Mouse (Mus musculus): ENCODE measurements at regions not wholly inside any gene's neighbourhood (a gene's known extent, or its start where the extent isn't known, plus 50 kb on each side); places are given as distances from the start of the nearest gene placed in this dataset.

DNA sequence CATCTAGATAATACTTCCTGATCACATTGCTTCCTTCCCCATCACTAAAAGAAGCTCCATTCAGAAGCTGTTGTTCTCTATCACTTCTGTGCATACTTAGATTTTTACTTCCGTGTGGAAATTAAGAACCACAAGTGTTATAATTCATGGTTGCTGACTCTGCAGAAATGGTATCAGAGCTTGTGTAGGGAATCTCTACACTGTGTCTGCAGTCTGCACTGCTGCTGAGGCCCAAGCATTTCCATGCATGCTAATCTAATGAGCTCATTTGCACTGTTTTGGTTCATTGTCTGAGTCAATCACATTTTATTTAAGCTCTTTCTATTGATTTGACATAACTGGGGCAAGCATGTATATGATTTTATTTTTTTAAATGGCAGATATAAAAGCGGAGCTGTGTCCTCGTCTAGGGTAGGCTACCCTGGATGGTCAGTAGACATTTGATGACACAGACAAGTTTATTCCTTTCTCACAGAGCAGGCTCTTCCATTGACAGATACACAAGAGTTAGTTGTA, 435.0 kb downstream of the Olfm4 start:
- intact Hi-C loops (cut with DNase I) = no loop called here
- DNase-seq (ENCODE audit: low spot score in 2 of 2) = no peak

DNA sequence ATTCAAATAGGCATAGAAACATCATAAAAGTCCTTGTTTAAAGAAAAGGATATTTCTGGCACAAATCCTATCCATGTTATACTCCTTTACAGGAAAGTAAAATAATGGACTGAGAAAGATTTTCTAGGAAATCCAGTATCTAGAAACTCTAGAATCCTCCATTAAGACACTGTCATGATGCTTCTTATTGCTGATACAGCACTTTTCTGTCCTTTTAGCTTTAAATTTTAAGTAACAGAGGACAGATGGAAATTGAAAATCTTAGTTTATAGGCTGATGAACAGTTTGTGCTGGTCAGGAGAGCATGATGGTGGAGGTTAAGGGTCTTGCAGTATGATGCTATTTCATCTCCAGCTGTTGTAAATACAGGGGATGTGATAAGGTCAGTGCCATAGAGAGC, 459.9 kb downstream of the Olfm4 start:
- no peak for DNase-seq (ENCODE audit: low spot score in 2 of 2)
- intact Hi-C loops (cut with DNase I) = no loop called here

DNA sequence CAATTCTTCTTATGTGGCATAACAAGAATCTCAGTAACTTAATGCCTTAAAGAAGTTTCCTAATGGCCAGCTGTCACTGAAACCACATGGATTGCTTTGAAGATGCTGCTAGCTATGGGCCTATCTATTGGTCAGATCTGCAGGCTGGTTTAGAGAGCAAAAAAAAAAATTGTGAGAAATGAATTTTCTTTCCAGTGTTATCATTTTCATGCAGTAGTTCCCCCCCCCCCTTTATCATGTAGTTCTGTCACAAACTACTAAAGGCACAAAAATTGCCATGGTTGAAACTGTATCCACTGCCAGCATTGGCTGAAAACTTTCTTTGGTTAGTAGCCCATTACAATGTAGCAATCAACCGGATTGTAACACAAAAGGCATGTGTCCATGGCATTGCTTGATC, 487.6 kb downstream of the Olfm4 start:
- no peak for DNase-seq (ENCODE audit: low spot score in 2 of 2)
- intact Hi-C loops (cut with DNase I) = no loop called here

DNA sequence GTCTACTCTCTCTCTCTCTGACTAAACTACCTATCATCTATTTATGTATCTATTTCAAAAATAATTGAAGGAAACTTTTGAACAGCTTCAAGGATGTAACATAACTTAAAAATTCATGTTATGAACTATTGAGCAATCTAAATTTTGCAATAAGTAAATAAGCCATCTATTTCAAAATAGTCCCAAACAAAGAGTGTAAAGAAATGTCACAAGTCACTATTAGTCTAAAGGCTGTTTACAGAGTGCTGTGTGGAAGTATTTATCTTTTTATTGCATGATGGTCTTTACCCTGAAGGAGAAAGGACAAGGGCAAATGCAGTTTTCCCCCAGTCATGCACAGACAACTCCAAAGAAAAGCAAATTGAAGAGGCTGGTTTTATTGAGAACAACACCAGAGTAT, 496.0 kb downstream of the Olfm4 start:
- intact Hi-C loops (cut with DNase I) = no loop called here
- no peak for DNase-seq (ENCODE audit: low spot score in 2 of 2)

DNA sequence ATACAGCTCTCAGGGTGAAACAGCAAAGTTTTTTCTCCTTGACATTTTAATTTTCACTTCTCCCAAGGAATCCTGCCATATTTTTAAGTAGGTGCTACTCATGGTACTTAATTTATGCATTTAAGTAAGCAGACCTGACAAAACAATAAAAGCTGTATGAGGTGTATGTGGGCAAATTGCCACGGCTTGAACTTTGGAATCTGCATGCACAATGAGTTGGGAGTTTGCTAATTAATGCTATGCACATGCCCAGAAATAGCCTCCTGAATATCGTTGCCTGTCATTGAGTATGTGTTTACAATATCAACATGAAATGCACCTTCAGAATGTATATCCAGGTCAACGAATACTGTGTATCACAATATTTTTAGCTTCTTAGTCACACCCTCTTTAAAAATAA, 498.9 kb downstream of the Olfm4 start:
- no peak for DNase-seq (ENCODE audit: low spot score in 2 of 2)
- intact Hi-C loops (cut with DNase I) = no loop called here

DNA sequence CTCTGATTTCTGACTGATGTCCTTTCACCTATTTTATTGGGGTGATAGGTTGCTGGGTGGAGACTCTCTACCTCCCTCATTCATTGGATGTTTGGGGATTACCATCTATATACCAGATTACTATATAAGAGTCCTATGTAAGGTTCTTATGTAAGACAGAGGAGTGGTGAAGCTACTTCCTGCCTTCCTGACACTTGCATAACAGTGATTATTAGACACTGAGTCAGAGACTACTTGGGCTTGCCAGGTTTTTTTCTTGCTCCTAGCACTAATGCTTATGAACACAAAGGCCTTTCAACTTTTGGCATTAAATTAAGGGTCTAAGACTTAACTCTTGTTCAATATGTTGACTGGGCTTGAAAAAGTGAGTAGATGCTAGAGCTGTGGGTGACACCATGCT, 500.4 kb downstream of the Olfm4 start:
- no peak for DNase-seq (ENCODE audit: low spot score in 2 of 2)
- intact Hi-C loops (cut with DNase I) = no loop called here

DNA sequence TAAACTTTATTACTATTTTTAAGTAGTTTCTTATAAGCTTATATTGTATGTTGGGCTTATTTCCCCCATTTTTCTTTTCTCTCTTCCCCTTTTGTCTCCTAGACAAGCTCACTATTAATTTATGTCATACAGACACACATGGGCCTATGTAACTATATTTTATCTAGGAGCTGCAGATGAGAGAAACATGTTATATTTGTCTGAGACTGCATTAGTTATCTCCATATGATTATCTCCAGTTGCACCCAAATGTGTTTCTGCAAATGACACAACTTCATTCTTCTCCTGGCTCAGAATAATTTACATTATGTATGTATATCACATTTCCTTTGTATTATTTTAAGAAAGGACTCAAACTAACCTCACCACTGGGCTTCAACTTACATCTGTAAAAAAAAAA, 501.3 kb downstream of the Olfm4 start:
- intact Hi-C loops (cut with DNase I) = no loop called here
- no peak for DNase-seq (ENCODE audit: low spot score in 2 of 2)

DNA sequence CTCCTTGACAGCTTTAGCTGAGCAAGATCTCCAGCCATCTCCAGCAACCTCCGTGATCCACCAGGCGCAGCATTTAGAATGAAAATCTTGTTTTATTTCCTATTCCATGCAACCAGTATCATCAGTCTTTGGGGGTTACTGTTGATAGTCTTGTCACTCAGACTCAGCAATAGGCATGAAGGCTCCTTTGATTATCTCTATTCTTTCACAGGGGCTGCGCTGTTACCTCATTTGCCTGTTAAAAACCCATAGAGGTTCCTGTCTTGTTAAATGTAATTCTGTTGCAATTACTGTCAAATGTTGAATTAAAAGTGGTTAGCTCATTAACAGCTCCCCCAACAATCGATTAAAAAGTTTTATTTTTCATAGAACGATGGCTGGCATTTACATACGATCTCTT, 502.7 kb downstream of the Olfm4 start:
- no peak for DNase-seq (ENCODE audit: low spot score in 2 of 2)
- intact Hi-C loops (cut with DNase I) = no loop called here

DNA sequence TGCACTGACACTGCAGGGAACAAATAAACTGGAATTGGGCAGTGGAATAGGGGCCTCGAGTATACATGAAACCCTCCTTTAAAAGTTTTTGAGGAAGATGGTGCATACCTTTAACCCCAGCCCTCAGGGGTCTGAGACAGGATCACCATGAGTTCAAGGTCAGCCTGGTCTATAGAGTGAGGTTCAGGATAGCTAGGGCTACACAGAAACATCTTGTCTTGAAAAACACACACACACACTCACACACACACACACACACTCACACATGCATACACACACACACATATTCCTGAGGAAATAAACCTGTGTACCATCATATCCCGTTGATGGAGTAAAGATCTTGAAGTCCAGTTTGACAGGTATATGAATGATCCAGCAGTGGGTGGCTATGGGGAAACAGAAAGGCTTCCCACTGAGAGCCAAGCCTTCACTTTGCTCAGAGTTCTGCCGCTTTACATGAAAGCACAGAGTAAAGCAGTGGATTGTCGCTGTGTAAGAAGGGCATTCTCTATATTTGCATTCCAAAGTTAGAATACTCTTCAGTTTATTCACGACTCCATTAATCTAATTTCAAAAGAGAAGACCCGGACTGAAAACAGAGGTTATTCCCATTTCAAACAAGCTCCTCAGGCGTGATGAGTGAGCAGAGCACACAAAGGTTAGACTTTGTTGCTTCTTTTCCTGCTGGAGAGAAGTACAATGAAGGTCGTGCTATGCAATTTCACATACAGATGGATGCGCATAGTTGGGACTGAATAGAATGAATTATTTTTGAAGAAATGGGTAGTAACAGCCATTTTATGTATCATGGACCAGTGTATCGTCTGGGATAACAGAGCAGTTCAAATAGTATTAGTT, 508.4 kb downstream of the Olfm4 start:
- intact Hi-C loops (cut with DNase I) = no loop called here
- DNase-seq (ENCODE audit: low spot score in 2 of 2) = no peak

DNA sequence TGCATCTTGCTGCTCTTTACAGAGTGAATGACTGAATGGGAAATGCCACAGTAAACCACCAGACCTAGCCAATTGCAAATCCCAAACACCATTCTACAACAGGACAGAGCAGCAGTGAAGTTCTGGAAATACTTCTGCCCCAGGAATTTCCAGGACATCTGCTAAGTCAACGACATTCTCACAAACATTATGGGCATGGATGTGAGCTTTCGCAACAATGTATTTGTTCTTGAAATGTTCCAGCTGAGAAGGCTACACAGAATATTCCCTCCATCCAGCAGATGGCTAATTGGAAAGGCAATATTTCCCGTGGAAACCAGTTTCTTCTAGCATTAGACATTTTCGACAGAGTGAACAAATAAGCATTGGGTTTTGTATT, 509.0 kb downstream of the Olfm4 start:
- intact Hi-C loops (cut with DNase I) = no loop called here
- no peak for DNase-seq (ENCODE audit: low spot score in 2 of 2)

DNA sequence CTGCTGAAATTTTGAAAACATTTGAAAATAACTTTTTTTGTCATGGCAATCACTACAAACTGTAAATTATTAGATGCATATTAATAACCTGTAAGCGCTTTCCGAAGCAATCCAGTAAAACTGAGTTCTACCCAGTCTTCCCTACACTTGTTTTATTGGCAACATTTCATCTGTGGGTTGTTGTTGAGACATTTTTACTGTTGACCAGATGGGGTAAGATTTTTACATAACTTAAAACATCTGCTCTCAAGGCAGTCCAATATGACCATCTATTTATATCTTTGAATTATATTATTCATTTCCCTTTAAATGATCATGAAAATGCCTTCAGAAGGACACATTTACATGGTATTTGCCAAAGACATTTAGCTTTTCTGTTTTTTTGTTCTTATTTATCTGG, 520.5 kb downstream of the Olfm4 start:
- intact Hi-C loops (cut with DNase I) = no loop called here
- DNase-seq (ENCODE audit: low spot score in 2 of 2) = no peak

DNA sequence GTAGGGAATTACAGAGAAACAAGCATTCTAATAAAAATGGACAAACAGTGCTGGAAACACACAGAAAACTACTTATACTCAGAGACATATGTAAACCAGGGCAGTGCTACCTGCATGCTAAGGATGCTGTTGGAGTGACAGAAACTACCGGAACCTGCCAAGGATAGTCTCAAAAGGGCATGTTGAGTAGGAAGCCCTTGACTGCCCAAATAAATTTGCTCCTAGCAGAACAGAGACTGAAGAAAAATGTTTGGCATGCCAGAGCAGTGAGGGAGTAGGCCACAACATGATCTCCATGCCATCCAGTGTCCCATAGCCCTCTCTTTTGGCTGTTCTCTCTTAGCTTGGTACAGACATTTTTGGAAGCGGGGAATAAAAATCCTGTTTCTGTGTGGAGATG, 532.7 kb downstream of the Olfm4 start:
- no peak for DNase-seq (ENCODE audit: low spot score in 2 of 2)

DNA sequence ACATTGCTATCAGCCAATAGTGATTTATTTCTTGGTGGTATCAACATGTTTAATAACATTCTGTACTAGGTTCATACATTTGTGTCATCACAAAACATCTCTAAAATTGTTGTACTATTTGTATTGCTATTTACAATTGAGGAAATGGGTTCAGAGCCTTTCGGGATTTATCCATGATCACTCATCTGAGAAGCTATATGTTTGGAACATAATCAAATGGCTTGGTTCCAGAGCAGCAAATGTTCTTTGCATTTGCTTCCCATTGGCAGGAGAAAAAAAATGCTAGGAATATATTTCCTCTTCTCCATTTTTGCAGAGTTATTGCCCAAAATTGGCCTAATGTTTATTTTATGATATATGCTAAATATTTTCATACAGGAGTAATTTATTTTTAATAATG, 537.3 kb downstream of the Olfm4 start:
- no peak for DNase-seq (ENCODE audit: low spot score in 2 of 2)
- intact Hi-C loops (cut with DNase I) = no loop called here

More for the DNA sequence above, 532.7 kb downstream of the Olfm4 start:
- intact Hi-C loops (cut with DNase I) = no loop called here

DNA sequence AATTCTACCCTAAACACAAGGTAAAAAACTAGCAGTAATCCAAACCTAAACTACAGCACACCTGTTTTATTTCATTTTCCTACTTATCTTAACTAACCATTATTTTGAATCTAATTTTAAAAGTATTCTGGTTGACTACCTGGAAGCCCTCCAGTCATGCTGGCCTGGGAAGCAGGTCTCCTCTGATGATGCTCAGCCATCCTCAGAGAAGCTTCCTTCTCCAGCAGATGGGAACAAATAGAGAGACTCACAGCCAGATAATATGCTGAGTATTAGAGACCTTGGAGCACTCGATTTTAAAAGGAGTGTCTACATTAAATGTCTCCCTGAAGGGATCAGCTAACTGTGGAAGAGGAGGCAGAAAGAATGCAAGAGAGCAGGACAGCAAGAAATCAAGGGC, 537.8 kb downstream of the Olfm4 start:
- intact Hi-C loops (cut with DNase I) = no loop called here
- no peak for DNase-seq (ENCODE audit: low spot score in 2 of 2)

DNA sequence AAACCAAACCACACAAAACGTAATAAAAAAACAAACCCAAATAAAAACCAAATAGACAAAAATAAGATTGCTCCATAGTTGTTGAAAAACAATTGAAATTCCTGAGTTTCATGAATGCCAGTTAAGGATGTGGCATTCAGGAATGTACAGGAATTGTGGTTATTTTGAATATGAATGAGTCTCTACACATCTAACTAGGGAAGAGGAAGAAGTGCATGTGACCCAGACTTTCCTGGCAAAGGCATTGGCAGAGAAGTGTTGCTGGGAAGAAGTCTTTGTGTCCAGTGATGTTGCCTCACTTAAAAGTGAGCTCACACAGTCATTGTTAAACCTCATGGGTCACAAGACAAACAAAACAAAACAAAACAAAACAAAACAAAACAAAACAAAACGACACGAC, 538.7 kb downstream of the Olfm4 start:
- DNase-seq (ENCODE audit: low spot score in 2 of 2) = no peak
- intact Hi-C loops (cut with DNase I) = no loop called here

DNA sequence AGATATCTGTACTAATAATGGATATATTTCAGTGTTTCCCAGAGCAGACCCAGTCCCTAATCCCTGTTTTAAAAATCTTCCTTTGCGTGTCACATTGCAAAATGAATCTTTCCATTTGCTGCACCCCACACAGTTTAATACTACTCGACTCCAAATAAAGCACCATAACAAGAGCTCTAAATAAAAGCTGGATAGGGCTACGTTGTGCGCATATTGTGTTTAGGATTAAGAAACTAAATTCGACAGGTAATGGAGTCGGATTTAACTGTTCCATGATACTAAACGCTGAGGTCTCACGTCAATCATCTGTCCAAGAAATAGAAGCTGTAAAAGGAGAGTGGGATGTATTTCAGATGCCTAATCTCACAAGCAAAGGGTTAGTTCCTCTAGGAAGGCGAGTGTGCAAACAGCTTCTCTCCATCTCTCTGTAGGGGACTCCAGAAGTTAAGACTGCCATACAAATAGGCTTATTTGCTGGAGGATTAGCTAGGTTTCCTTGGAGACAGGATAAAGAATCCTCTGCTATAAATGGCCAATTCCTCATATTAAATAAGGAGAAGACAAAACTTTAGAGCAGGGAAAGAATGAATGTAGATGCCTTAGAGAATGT, 544.6 kb downstream of the Olfm4 start:
- intact Hi-C loops (cut with DNase I) = loop anchor here (5.0 kb wide), 1 partner anchor 49 kb away; no protein-coding TSS in a partner anchor
- DNase-seq (ENCODE audit: low spot score in 2 of 2) = no peak

DNA sequence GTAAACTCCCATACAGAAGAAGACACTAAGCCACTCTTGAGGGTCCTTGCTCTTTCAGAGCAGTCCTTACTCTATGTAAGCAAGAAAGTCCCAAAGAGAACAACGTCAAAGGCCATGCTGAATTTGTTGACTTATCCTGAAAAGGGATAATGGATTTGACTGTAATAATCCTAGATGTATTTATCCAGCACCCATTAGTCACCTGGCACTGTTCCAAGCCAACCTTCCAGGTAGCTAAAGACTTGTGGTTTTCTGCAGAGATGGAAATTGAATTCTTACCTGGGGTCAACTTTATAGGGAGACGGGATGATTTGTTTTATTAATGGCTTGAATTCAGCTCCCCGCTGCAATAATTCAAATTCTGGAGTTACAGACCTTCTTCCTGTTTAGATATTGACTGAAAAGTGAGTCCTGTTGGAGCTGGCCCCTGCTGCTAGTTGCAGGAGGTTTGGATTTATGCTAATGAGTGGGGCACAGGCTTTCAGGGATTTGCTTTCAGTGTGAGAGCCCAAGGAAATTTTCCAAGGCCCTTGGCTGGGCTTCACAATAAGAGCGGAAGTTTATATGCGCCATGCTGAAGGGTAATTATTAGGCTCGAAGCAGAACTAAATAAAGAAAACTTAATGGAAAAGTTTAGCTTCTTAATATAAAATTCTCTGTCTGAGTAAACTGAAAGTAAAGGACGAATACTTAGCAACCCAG, 552.3 kb downstream of the Olfm4 start:
- no peak for DNase-seq (ENCODE audit: low spot score in 2 of 2)
- intact Hi-C loops (cut with DNase I) = no loop called here

DNA sequence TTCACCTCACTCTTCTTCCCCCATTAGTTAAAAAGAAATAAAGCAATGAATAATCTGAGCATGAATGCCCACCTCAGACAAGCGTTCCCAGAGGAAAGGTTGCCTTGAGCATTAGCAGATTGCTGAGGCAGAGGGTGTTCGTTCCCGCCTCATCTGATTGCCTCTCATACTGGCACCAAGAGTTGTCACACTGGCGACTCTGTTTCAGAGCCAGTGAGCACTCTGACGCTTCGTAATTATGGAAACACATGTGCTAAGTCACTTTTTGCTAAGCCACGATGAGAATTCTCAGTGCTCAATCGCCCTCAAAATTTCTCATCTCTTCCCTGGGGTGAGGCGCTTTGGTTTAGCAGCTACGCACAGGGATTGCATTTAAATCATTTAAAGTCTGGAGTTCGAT, 576.1 kb downstream of the Olfm4 start:
- DNase-seq (ENCODE audit: low spot score in 2 of 2) = no peak
- intact Hi-C loops (cut with DNase I) = no loop called here
